Mouse (Mus musculus): ENCODE data around the gene Chtf18.
"Not testable (repeated sequence)": the region's sequence is repeated elsewhere in the genome, so short reads cannot be mapped to it uniquely, and the experiment has no call there.

Gene Chtf18

GRCm38 (mm10) chr17:25741471-25741870, 14.3 kb upstream of the Chtf18 start:
- in situ Hi-C loops (cut with MboI; ENCODE audit: unreplicated experiment in 2 of 2): not testable (repeated sequence)

- in situ Hi-C loops (cut with MboI; ENCODE audit: unreplicated experiment in 2 of 2): no loop called here
Measured at GRCm38 (mm10) chr17:25738861-25739260, 11.6 kb upstream of the Chtf18 start.

GRCm38 (mm10) chr17:25735745-25736144, 8.5 kb upstream of the Chtf18 start, which contains the start of gene Mslnl:
Gene Mslnl, plus strand, starts transcription at chr17:25736042.
- in situ Hi-C loops (cut with MboI; ENCODE audit: unreplicated experiment in 2 of 2): no loop called here

- in situ Hi-C loops (cut with MboI; ENCODE audit: unreplicated experiment in 2 of 2): no loop called here
Measured at GRCm38 (mm10) chr17:25735246-25735645, 8.0 kb upstream of the Chtf18 start.

- in situ Hi-C loops (cut with MboI; ENCODE audit: unreplicated experiment in 2 of 2): loop anchor here (5.0 kb wide), 1 partner anchor 70 kb away; no protein-coding TSS in a partner anchor
Measured at GRCm38 (mm10) chr17:25732082-25732481, 4.9 kb upstream of the Chtf18 start.

- in situ Hi-C loops (cut with MboI; ENCODE audit: unreplicated experiment in 2 of 2): no loop called here
Measured at GRCm38 (mm10) chr17:25728009-25728270, 721 bp upstream of the Chtf18 start.

GRCm38 (mm10) chr17:25725264-25725663, 2.0 kb downstream of the Chtf18 start:
- in situ Hi-C loops (cut with MboI; ENCODE audit: unreplicated experiment in 2 of 2): no loop called here

GRCm38 (mm10) chr17:25723919-25724318, 3.3 kb downstream of the Chtf18 start:
- in situ Hi-C loops (cut with MboI; ENCODE audit: unreplicated experiment in 2 of 2): no loop called here

GRCm38 (mm10) chr17:25723470-25723869, 3.7 kb downstream of the Chtf18 start:
- in situ Hi-C loops (cut with MboI; ENCODE audit: unreplicated experiment in 2 of 2): no loop called here

- in situ Hi-C loops (cut with MboI; ENCODE audit: unreplicated experiment in 2 of 2): no loop called here
Measured at GRCm38 (mm10) chr17:25721476-25721875, 5.7 kb downstream of the Chtf18 start.

- in situ Hi-C loops (cut with MboI; ENCODE audit: unreplicated experiment in 2 of 2): no loop called here
Measured at GRCm38 (mm10) chr17:25717691-25718090, 9.5 kb downstream of the Chtf18 start.

- in situ Hi-C loops (cut with MboI; ENCODE audit: unreplicated experiment in 2 of 2): no loop called here
Measured at GRCm38 (mm10) chr17:25716711-25717637, 10.2 kb downstream of the Chtf18 start, which contains the start of gene Gng13. Gene Gng13, plus strand, starts transcription at chr17:25717171.

GRCm38 (mm10) chr17:25716130-25716529, 11.1 kb downstream of the Chtf18 start:
- in situ Hi-C loops (cut with MboI; ENCODE audit: unreplicated experiment in 2 of 2): no loop called here

- in situ Hi-C loops (cut with MboI; ENCODE audit: unreplicated experiment in 2 of 2): no loop called here
Measured at GRCm38 (mm10) chr17:25715627-25716026, 11.6 kb downstream of the Chtf18 start.

GRCm38 (mm10) chr17:25711136-25711535, 16.1 kb downstream of the Chtf18 start:
- in situ Hi-C loops (cut with MboI; ENCODE audit: unreplicated experiment in 2 of 2): no loop called here

- in situ Hi-C loops (cut with MboI; ENCODE audit: unreplicated experiment in 2 of 2): no loop called here
Measured at GRCm38 (mm10) chr17:25709994-25710393, 17.2 kb downstream of the Chtf18 start.

GRCm38 (mm10) chr17:25700863-25701496, 26.2 kb downstream of the Chtf18 start:
- in situ Hi-C loops (cut with MboI; ENCODE audit: unreplicated experiment in 2 of 2): no loop called here

GRCm38 (mm10) chr17:25698446-25698845, 28.8 kb downstream of the Chtf18 start:
- in situ Hi-C loops (cut with MboI; ENCODE audit: unreplicated experiment in 2 of 2): loop anchor here (5.0 kb wide), 5 partner anchors 126 to 296 kb away; partner anchors contain the start of gene Sox8 (in 1 of the 2)

- in situ Hi-C loops (cut with MboI; ENCODE audit: unreplicated experiment in 2 of 2): loop anchor here (5.0 kb wide), 5 partner anchors 124 to 294 kb away; partner anchors contain the start of gene Sox8 (in 1 of the 2)
Measured at GRCm38 (mm10) chr17:25696263-25696662, 31.0 kb downstream of the Chtf18 start.

GRCm38 (mm10) chr17:25688922-25689321, 38.3 kb downstream of the Chtf18 start:
- in situ Hi-C loops (cut with MboI; ENCODE audit: unreplicated experiment in 2 of 2): no loop called here

GRCm38 (mm10) chr17:25686323-25686722, 40.9 kb downstream of the Chtf18 start:
- in situ Hi-C loops (cut with MboI; ENCODE audit: unreplicated experiment in 2 of 2): no loop called here

GRCm38 (mm10) chr17:25681636-25682035, 45.6 kb downstream of the Chtf18 start:
- in situ Hi-C loops (cut with MboI; ENCODE audit: unreplicated experiment in 2 of 2): no loop called here

Measured in v-Abl transformed pro-B cells (cell line).